Mouse (Mus musculus) stomach, embryonic 16.5 days (tissue): ENCODE data around the gene Ncaph. TPM values are rescaled to one million over a fixed set of nuclear protein-coding genes. Genes with fewer than 3 reads are reported as not detected.
"Not testable (repeated sequence)": the region's sequence is repeated elsewhere in the genome, so short reads cannot be mapped to it uniquely, and the experiment has no call there.

Experiments used
- ATAC-seq: fragments of 200-750 bp; cut with Nextera tagmentation; 2 replicates; pipeline ENCODE4 v1.8.0; 2017; ENCODE audit warnings: moderate number of reproducible peaks, moderate TSS enrichment; ENCODE audit not compliant: insufficient read depth, low FRiP score
- H3K27ac ChIP-seq: fragments of 300-500 bp; sonication (generic); 2 replicates; pipeline ENCODE4 v1.5.1; 2014; ENCODE audit warnings: low read length
- H3K27me3 ChIP-seq: fragments of 300-500 bp; sonication (generic); 2 replicates; pipeline ENCODE4 v1.6.1; 2014; ENCODE audit warnings: low read length, control low read depth, mixed read lengths; ENCODE audit not compliant: control insufficient read depth, insufficient read depth
- H3K36me3 ChIP-seq: fragments of 300-500 bp; sonication (generic); 2 replicates; pipeline ENCODE4 v1.6.1; 2014; ENCODE audit warnings: low read length; ENCODE audit not compliant: control insufficient read depth, insufficient read depth
- H3K4me1 ChIP-seq: fragments of 300-500 bp; sonication (generic); 2 replicates; pipeline ENCODE4 v1.6.1; 2014; ENCODE audit warnings: low read length, control low read depth, mixed read lengths; ENCODE audit not compliant: control insufficient read depth, insufficient read depth
- H3K4me2 ChIP-seq: fragments of 300-500 bp; sonication (generic); 2 replicates; pipeline ENCODE4 v1.6.1; 2014; ENCODE audit warnings: low read depth, low read length, mixed read lengths
- H3K4me3 ChIP-seq: fragments of 300-500 bp; sonication (generic); replicated peaks from 2 replicates; pipeline ENCODE4 v1.5.1; 2014; ENCODE audit warnings: mild to moderate bottlenecking, low read length
- H3K9ac ChIP-seq: fragments of 300-500 bp; sonication (generic); 2 replicates; pipeline ENCODE4 v1.6.1; 2014; ENCODE audit warnings: low read length
- H3K9me3 ChIP-seq: fragments of 300-500 bp; sonication (generic); replicated peaks from 2 replicates; pipeline ENCODE4 v1.6.1; 2016; ENCODE audit warnings: low read length, control low read depth; ENCODE audit not compliant: control insufficient read depth
- WGBS: fragments of 180-500 bp; shearing (Covaris S2); extraction: QIAGEN DNeasy Blood & Tissue Kit; methylation state at CpG from one replicate; pipeline ENCODE4 v1.1.7; 2014; 5-methylcytosine and 5-hydroxymethylcytosine counted together
- polyA plus RNA-seq: library from polyadenylated mRNA; unstranded; fragments of >200 nt; fragmentation: Nextera tagmentation; extraction: Ambion mirVana; gene quantifications from 2 replicates; pipeline ENCODE4 v1.2.1, GENCODE M21; 2015

Ncaph gene
- polyA plus RNA-seq, 1 experiment from 2014 or later, result 66.1 TPM

DNA sequence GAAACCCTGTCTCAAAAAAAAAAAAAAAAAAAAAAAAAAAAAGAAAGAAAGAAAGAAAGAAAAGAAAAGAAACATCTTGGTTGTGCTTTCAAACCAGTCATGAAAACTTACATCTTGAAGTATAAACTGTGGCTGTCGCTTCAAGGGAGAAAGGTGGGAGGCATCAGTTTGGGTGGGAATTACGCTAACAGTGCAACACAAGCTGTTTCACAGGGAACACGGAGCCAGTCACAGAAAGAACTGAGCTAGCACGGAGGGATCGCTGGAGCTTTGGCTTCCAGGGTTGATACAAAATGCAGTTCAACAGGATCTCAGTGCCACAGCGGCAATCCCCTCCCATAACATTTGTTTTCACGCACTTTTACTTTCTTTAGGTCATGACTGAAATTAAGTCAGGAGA is 6.3 kb upstream of the Ncaph start:
- ATAC-seq, result no peak
- Histone ChIP-seq H3K4me2 (no peak overlapping the region), H3K9me3 (0 out of 2 replicates have a peak, but pooled peaks cover 3% of the 10 kb centered on the region), H3K4me3 (no peak overlapping the region), H3K9ac (no peak overlapping the region), H3K36me3 (peaks cover 10% of the 10 kb centered on the region; the same call in 1 of the 2 replicates), H3K27ac (no peak overlapping the region), H3K27me3 (no peaks in the 10 kb centered on the region), H3K4me1 (peaks cover 26% of the 10 kb centered on the region)
- WGBS, result 93% methylated on average over 7 of the region's 7 CpGs

DNA sequence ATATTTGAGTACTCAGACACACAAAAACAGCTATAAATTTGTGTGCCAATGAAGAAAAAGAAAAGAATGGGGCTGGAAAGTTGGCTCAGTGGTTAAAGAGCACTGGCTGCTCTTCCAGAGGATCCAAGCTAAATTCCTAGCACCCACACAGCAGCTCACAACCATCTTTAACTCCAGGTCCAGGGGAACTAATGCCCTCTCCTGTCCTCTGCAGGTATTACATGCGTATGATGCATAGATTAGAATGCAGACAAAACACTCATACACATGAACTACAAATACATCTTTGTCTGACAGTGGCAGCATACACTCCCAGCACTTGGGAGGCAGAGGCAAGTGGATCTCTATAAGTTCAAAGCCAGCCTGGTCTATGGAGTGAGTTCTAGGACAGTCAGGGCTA is 5.9 kb upstream of the Ncaph start:
- no peak for ATAC-seq
- Histone ChIP-seq H3K4me1 (peaks cover 26% of the 10 kb centered on the region), H3K9ac (no peak overlapping the region), H3K27ac (no peak overlapping the region; the same call in 1 of the 2 replicates), H3K27me3 (no peaks in the 10 kb centered on the region), H3K4me3 (no peak overlapping the region), H3K9me3 (0 out of 2 replicates have a peak, but pooled peaks cover 3% of the 10 kb centered on the region), H3K36me3 (peaks cover 10% of the 10 kb centered on the region; the same call in 1 of the 2 replicates), H3K4me2 (no peak overlapping the region)
- 100% methylated on average over 1 of the region's 1 CpGs for WGBS

- WGBS, result 88% methylated on average over 8 of the region's 8 CpGs
Measured at GRCm38 (mm10) chr2:127139094-127139493, 5.3 kb upstream of the Ncaph start.

GRCm38 (mm10) chr2:127138449-127138848 is 4.7 kb upstream of the Ncaph start:
- Histone ChIP-seq H3K9me3 (0 out of 2 replicates have a peak, but pooled peaks cover 3% of the 10 kb centered on the region), H3K36me3 (peaks cover 10% of the 10 kb centered on the region; the same call in 1 of the 2 replicates), H3K27me3 (no peaks in the 10 kb centered on the region), H3K4me1 (peaks cover 22% of the 10 kb centered on the region), H3K4me3 (no peak overlapping the region), H3K4me2 (no peak overlapping the region), H3K27ac (peak overlapping the region; percentile 72), H3K9ac (no peak overlapping the region)
- 67% methylated on average over 4 of the region's 4 CpGs for WGBS
- ATAC-seq, result no peak

More at GRCm38 (mm10) chr2:127139094-127139493, 5.3 kb upstream of the Ncaph start:
- peak overlapping the region; percentile 55 for H3K27ac ChIP-seq
- H3K4me2 ChIP-seq, result no peak overlapping the region
- 0 out of 2 replicates have a peak, but pooled peaks cover 3% of the 10 kb centered on the region for H3K9me3 ChIP-seq
- no peak overlapping the region for H3K4me3 ChIP-seq
- ATAC-seq, result no peak
- H3K4me1 ChIP-seq, result peaks cover 26% of the 10 kb centered on the region
- peaks cover 10% of the 10 kb centered on the region; the same call in 1 of the 2 replicates for H3K36me3 ChIP-seq
- no peak overlapping the region for H3K9ac ChIP-seq
- H3K27me3 ChIP-seq, result no peaks in the 10 kb centered on the region

DNA sequence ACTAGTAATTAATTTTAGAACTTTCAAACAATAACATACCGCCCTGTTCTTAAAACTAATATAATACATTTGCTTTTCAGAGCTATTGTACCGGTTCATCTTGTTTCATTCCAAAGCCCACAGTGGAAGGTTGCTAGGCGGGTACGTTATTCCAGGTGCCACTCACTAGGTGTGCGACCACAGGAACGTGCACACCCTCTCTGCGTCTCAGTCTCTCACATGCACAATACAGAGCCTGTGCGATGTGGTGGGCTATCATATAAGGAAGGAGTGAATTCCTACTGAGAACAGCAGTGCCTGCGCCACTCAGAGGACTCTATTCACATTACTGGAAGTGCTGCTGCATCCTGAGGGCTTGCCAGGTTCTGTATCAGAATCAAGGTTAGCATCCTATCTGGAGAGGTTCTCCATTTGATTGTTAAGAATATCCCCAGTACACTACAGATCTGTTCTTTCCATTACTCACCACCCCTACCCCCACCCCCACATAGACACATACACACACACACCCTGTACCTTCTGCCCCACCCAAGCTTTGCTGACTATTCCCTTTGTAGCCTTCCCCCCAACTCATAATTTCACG is 4.2 kb upstream of the Ncaph start:
- Histone ChIP-seq H3K4me2 (0 out of 2 replicates have a peak overlapping the region, but pooled peaks have one; percentile 6), H3K4me1 (peaks cover 24% of the 10 kb centered on the region), H3K36me3 (peaks cover 10% of the 10 kb centered on the region; the same call in 1 of the 2 replicates), H3K27me3 (no peaks in the 10 kb centered on the region), H3K27ac (peak overlapping the region; percentile 72), H3K9ac (no peak overlapping the region), H3K9me3 (0 out of 2 replicates have a peak, but pooled peaks cover 3% of the 10 kb centered on the region), H3K4me3 (no peak overlapping the region)
- peak; percentile 25; the same call in 1 of the 2 replicates for ATAC-seq
- 40% methylated on average over 10 of the region's 10 CpGs for WGBS

DNA sequence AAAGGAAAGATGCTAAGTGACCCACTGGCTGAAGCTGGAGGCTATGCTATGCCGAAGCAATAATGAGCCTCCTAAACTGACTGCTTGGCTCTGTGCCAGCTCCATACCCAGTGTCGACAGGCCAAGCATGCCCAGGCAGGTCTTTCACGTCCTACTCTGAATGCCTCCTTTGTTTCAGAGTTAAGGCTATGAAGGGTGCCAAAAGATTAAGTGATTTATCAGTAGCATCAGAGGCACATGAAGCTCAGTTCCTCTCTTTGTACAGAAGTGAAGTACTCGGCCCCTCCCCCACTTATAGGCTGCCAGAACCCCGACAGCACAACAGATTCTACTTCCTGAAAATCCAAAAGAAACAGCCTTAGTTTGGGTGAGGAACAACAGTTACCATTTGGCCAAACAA is 3.2 kb upstream of the Ncaph start:
- Histone ChIP-seq H3K9me3 (0 out of 2 replicates have a peak, but pooled peaks cover 3% of the 10 kb centered on the region), H3K36me3 (peaks cover 10% of the 10 kb centered on the region; the same call in 1 of the 2 replicates), H3K27ac (peak overlapping the region; percentile 47), H3K4me3 (no peak overlapping the region), H3K27me3 (no peaks in the 10 kb centered on the region), H3K9ac (peak overlapping the region; percentile 16; the same call in 1 of the 2 replicates), H3K4me2 (peak overlapping the region; percentile 6; the same call in 1 of the 2 replicates), H3K4me1 (peaks cover 28% of the 10 kb centered on the region)
- WGBS, result 4% methylated on average over 5 of the region's 5 CpGs
- ATAC-seq, result peak; percentile 70; the same call in 1 of the 2 replicates

GRCm38 (mm10) chr2:127135255-127135654 is 1.5 kb upstream of the Ncaph start:
- not testable (repeated sequence) for H3K9me3 ChIP-seq, H3K9ac ChIP-seq, ATAC-seq, H3K27me3 ChIP-seq, H3K4me2 ChIP-seq, H3K27ac ChIP-seq, H3K4me3 ChIP-seq, H3K36me3 ChIP-seq
- peaks cover 26% of the 10 kb centered on the region for H3K4me1 ChIP-seq
- WGBS, result 34% methylated on average over 2 of the region's 3 CpGs

- Histone ChIP-seq H3K27me3 (no peaks in the 10 kb centered on the region), H3K4me1 (peaks cover 11% of the 10 kb centered on the region), H3K36me3 (0 out of 2 replicates have a peak, but pooled peaks cover 7% of the 10 kb centered on the region), H3K9me3 (no peaks in the 10 kb centered on the region), H3K4me3 (no peak overlapping the region), H3K4me2 (no peak overlapping the region), H3K27ac (no peak overlapping the region), H3K9ac (no peak overlapping the region)
- WGBS, result 49% methylated on average over 8 of the region's 8 CpGs
- no peak for ATAC-seq
Measured at GRCm38 (mm10) chr2:127131353-127131752, 2.4 kb downstream of the Ncaph start.

DNA sequence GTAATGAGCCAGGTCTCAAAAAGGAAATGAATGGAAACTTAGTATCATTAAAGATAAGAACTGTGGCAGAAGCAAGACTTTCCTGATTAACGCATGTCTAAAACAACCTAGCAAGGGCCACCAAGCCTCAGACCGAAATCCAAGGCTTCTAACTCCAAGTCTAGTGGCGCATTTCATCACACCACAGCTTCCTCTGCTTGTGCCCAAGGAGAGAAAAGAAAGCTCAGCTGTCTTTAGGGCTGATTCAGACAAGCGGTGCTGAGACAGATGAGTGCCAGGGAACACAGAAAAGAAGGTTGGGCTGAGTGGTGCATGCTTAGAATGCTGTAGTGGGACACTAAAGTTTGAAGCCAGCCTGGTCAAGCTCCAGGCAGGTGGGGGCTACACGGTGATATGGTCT is 4.8 kb downstream of the Ncaph start:
- Histone ChIP-seq H3K27ac (no peak overlapping the region), H3K9ac (no peak overlapping the region), H3K4me2 (no peak overlapping the region), H3K4me3 (no peak overlapping the region), H3K9me3 (no peaks in the 10 kb centered on the region), H3K4me1 (peaks cover 11% of the 10 kb centered on the region), H3K27me3 (no peaks in the 10 kb centered on the region), H3K36me3 (0 out of 2 replicates have a peak, but pooled peaks cover 18% of the 10 kb centered on the region)
- WGBS, result 85% methylated on average over 5 of the region's 5 CpGs
- no peak for ATAC-seq
